Mouse (Mus musculus): ENCODE measurements around the gene Dock11. TPM values are rescaled to one million over a fixed set of nuclear protein-coding genes. Genes with fewer than 3 reads are reported as not detected.

The Dock11 gene
- polyA plus RNA-seq, 1 experiment from 2014 or later, result 20.2 TPM

DNA sequence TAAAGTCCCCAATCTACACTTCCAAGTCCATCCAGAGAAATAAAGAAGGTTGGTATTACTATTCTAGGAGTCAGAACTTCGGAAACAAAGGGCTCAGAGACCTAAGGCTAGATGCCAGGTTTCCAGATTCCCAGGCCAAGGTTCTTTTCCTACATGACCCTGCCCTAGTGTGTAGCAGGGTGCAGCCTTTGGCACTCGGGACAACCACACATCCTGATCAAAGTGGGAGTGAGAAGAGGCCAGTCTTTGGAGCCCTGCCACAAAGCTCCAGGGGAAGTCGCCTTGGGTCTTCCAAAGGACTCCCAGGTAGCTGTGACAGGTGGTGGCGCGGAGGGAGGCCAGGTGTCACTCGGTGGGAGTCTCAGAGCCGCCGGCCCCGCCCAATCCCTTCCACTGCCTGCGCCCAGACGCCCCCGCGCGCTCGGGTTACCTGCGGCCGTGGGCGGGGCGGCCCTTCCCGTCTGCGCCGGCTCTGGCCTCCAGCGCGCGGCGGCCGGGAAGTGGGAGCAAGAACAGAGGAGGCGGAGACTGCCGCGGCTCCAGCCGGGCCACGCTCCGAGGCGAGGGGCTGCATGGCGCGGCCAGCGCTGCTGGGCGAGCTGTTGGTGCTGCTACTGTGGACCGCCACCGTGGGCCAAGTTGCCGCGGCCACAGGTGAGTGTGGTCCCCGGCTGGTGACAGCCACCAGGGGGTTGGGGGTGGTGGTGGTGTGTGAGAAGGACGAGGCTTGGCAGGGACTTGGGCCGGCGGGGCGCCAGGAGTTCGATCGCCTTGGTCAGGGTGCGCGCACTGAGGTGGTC is 223.2 kb downstream of the Dock11 start, which contains the start of gene Il13ra1:
Gene Il13ra1 (plus strand): TSS at position 489 of the 800 bp plus-strand sequence.
- 17% methylated on average over 51 of the region's 51 CpGs for WGBS
- H3K4me1 ChIP-seq (replicated peaks), result no peaks in the 10 kb centered on the region
- peak; percentile 63; the same call in 1 of the 2 replicates for ATAC-seq (ENCODE audit: insufficient number of reproducible peaks, insufficient read depth, low FRiP score, low TSS enrichment, low read depth)
- no peaks in the 10 kb centered on the region; the same call in 1 of the 2 replicates for H3K27me3 ChIP-seq
- H3K4me2 ChIP-seq, result peak within 1 kb of the TSS; percentile 72
- H3K9ac ChIP-seq (replicated peaks), result peak within 1 kb of the TSS; percentile 60
- H3K36me3 ChIP-seq, result no peaks in the 10 kb centered on the region
- no peak within 1 kb of the TSS for H3K27ac ChIP-seq
- H3K4me3 ChIP-seq (replicated peaks), result peak within 1 kb of the TSS; percentile 47
- no peaks in the 10 kb centered on the region for H3K9me3 ChIP-seq

DNA sequence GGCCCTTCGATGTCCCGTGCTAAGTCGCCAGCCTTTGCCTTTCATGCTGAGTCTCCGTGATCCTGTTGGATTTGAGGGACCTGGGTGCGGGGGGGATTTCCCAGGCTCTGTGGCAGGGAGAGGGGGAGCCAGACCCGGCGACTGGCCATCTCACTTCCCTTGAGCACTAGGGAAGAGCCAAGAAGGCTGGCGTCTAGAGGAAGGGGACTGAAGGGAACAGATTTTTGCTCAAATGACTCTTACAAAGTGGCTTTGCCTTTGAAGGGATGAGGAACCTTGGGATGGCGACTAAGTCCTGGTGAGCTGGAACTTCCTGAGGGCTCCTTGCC is 223.8 kb downstream of the Dock11 start:
- 19% methylated on average over 9 of the region's 9 CpGs for WGBS
- Histone ChIP-seq H3K36me3 (no peaks in the 10 kb centered on the region), H3K4me1 (replicated peaks) (no peaks in the 10 kb centered on the region), H3K9me3 (no peaks in the 10 kb centered on the region), H3K4me3 (replicated peaks) (peak overlapping the region; percentile 47), H3K27me3 (no peaks in the 10 kb centered on the region; the same call in 1 of the 2 replicates), H3K27ac (no peak overlapping the region), H3K9ac (replicated peaks) (peak overlapping the region; percentile 60), H3K4me2 (peak overlapping the region; percentile 72)
- no peak for ATAC-seq (ENCODE audit: insufficient number of reproducible peaks, insufficient read depth, low FRiP score, low TSS enrichment, low read depth)

DNA sequence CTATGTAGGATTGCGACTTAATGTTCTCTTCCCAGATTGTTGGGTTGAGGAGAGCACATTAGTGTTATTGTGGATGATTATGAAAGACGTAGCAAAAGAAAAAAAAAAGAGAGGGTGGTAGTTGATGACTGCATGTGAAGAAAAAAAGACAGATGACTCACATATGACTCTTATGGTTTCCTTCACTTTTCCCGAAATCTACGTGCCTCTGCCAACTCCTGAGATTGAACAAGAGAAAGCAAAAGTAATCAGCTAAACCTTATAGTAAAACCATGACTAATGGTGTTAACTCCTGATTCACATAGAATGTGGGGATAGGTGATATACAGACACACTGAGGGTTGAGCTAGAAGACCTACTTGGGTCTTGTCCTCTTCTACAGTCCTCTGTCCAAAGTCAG is 226.5 kb downstream of the Dock11 start:
- 91% methylated on average over 4 of the region's 4 CpGs for WGBS
- H3K36me3 ChIP-seq, result no peaks in the 10 kb centered on the region

More for the DNA sequence above, 226.5 kb downstream of the Dock11 start:
- Histone ChIP-seq H3K4me1 (replicated peaks) (no peaks in the 10 kb centered on the region), H3K9ac (replicated peaks) (no peak overlapping the region), H3K4me3 (replicated peaks) (no peak overlapping the region), H3K27me3 (no peaks in the 10 kb centered on the region; the same call in 1 of the 2 replicates), H3K27ac (no peak overlapping the region), H3K9me3 (no peaks in the 10 kb centered on the region), H3K4me2 (no peak overlapping the region)
- no peak for ATAC-seq (ENCODE audit: insufficient number of reproducible peaks, insufficient read depth, low FRiP score, low TSS enrichment, low read depth)

Other genes starting within 250 kb of the Dock11 start
- gene Il13ra1, start 223.3 kb downstream of the Dock11 start, polyA plus RNA-seq (2016; fragmentation: Nextera tagmentation; extraction: Ambion mirVana), result 4.1 and 5.1 TPM in 2 replicates

Measured in limb, embryonic 12.5 days (tissue).